Mouse (Mus musculus): ENCODE measurements around the gene Tnrc6b. TPM values are rescaled to one million over a fixed set of nuclear protein-coding genes. Genes with fewer than 3 reads are reported as not detected.

The Tnrc6b gene
- polyA plus RNA-seq, 1 experiment from 2014 or later: 26.8 TPM

DNA sequence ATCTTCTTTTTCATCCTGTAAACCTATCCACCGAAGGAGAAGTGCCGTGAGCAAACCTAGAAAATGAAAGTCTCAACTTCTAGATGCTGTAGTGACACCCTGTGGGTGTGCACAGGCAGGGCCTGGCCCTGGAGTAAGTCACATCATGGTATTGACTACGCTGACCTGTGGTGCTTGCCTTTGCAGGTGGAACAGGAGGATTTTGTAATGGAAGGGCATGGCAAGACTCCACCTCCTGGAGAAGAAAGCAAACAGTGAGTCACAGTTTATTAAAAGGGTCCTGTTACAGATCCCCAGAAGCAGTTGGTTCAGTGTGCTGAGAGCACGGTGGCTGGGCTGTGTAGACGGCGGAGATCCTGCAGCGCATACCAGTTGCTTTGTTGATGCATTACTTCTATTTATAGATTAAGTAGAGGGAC is 73.4 kb downstream of the Tnrc6b start:
- H3K4me3 ChIP-seq (ENCODE audit: low read length): no peak overlapping the region
- H3K4me2 ChIP-seq (ENCODE audit: low read length): no peak overlapping the region
- H3K4me1 ChIP-seq (ENCODE audit: control insufficient read depth, insufficient read depth, low read depth, low read length): no peaks in the 10 kb centered on the region
- ATAC-seq: no peak
- no peaks in the 10 kb centered on the region for H3K9me3 ChIP-seq (ENCODE audit: control insufficient read depth, low read length)
- 54% methylated on average over 7 of the region's 7 CpGs for WGBS
- H3K27me3 ChIP-seq (replicated peaks; ENCODE audit: control insufficient read depth, insufficient read depth, low read length): no peaks in the 10 kb centered on the region
- H3K36me3 ChIP-seq (ENCODE audit: control insufficient read depth, insufficient read depth, low read length): no peaks in the 10 kb centered on the region
- H3K9ac ChIP-seq (ENCODE audit: low read depth, low read length): no peak overlapping the region
- H3K27ac ChIP-seq (ENCODE audit: low read depth, low read length): no peak overlapping the region

DNA sequence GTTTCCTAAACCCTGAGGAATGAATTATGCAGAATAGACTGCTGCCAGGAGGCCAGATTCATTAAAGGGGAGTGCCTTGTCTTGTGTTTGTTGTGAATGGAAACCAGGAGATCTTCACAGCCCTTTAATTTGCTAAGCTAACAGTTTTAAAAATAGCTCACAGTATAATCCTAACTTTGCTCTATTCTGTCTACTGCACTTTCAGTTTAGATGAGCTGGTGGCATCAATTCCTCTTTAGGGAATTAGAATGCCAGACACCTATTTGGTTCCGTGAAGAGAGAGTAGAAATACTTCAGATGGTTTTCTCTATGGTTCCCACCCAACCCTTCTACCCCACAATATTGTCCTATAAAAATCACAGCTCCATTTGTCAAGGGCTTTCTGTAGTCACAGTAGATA is 74.6 kb downstream of the Tnrc6b start:
- H3K4me2 ChIP-seq (ENCODE audit: low read length): no peak overlapping the region
- no peaks in the 10 kb centered on the region for H3K36me3 ChIP-seq (ENCODE audit: control insufficient read depth, insufficient read depth, low read length)
- 81% methylated on average over 1 of the region's 1 CpGs for WGBS
- no peak overlapping the region for H3K4me3 ChIP-seq (ENCODE audit: low read length)
- no peak overlapping the region for H3K9ac ChIP-seq (ENCODE audit: low read depth, low read length)
- no peaks in the 10 kb centered on the region for H3K4me1 ChIP-seq (ENCODE audit: control insufficient read depth, insufficient read depth, low read depth, low read length)
- no peak for ATAC-seq
- no peaks in the 10 kb centered on the region for H3K27me3 ChIP-seq (replicated peaks; ENCODE audit: control insufficient read depth, insufficient read depth, low read length)
- no peak overlapping the region for H3K27ac ChIP-seq (ENCODE audit: low read depth, low read length)
- no peaks in the 10 kb centered on the region for H3K9me3 ChIP-seq (ENCODE audit: control insufficient read depth, low read length)

DNA sequence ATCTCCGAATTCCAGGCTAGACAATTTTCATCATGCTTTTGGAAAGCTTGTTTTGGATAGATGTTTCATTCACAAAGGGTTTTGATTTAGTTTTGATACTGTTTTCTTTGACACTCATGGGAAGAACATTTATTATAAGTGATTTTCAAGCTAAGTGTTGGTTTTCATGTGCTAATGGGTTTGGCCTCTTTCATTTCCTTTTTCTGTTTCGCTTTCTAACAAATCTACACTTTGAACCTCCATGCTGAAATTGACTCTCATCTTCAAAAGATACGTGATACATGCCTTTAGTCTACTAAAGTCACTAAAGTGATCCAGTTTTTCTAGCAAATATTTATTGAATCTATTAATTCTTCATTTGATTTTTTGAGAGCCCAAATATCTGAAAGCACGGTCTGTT is 76.6 kb downstream of the Tnrc6b start:
- WGBS: 95% methylated on average over 4 of the region's 4 CpGs
- no peaks in the 10 kb centered on the region for H3K9me3 ChIP-seq (ENCODE audit: control insufficient read depth, low read length)
- H3K27me3 ChIP-seq (replicated peaks; ENCODE audit: control insufficient read depth, insufficient read depth, low read length): no peaks in the 10 kb centered on the region
- H3K9ac ChIP-seq (ENCODE audit: low read depth, low read length): no peak overlapping the region
- ATAC-seq: no peak
- H3K27ac ChIP-seq (ENCODE audit: low read depth, low read length): no peak overlapping the region
- H3K4me2 ChIP-seq (ENCODE audit: low read length): no peak overlapping the region
- H3K36me3 ChIP-seq (ENCODE audit: control insufficient read depth, insufficient read depth, low read length): no peaks in the 10 kb centered on the region
- no peaks in the 10 kb centered on the region for H3K4me1 ChIP-seq (ENCODE audit: control insufficient read depth, insufficient read depth, low read depth, low read length)
- H3K4me3 ChIP-seq (ENCODE audit: low read length): no peak overlapping the region

GRCm38 (mm10) chr15:80792556-80792955 is 81.4 kb downstream of the Tnrc6b start:
- no peak overlapping the region for H3K9ac ChIP-seq (ENCODE audit: low read depth, low read length)

DNA sequence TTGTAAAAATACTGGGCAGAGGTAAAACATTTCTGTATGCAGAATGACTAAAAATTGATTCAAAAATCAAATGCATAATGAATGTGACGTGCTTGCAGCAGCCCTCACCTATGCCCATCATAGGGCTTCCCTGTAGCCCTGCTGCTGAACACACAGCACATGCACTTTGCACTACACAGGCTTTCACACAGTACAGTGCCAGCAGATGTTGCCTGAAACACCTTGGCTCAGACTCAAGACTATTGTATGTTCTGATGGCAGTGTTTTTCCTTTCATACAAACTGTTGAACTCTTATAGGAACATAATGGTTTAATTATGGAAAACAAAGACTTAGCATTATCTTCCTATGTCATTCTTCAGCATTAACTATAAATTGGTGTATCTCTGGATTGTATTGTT is 84.0 kb downstream of the Tnrc6b start:
- Histone ChIP-seq H3K4me2 (ENCODE audit: low read length) (no peak overlapping the region), H3K27ac (ENCODE audit: low read depth, low read length) (no peak overlapping the region), H3K27me3 (replicated peaks; ENCODE audit: control insufficient read depth, insufficient read depth, low read length) (no peaks in the 10 kb centered on the region), H3K9ac (ENCODE audit: low read depth, low read length) (no peak overlapping the region), H3K9me3 (ENCODE audit: control insufficient read depth, low read length) (no peaks in the 10 kb centered on the region), H3K4me3 (ENCODE audit: low read length) (no peak overlapping the region), H3K4me1 (ENCODE audit: control insufficient read depth, insufficient read depth, low read depth, low read length) (peaks cover 6% of the 10 kb centered on the region), H3K36me3 (ENCODE audit: control insufficient read depth, insufficient read depth, low read length) (no peaks in the 10 kb centered on the region)
- no peak for ATAC-seq
- WGBS: 80% methylated on average over 1 of the region's 1 CpGs

More at GRCm38 (mm10) chr15:80792556-80792955, 81.4 kb downstream of the Tnrc6b start:
- Histone ChIP-seq H3K27me3 (replicated peaks; ENCODE audit: control insufficient read depth, insufficient read depth, low read length) (no peaks in the 10 kb centered on the region), H3K4me3 (ENCODE audit: low read length) (no peak overlapping the region), H3K27ac (ENCODE audit: low read depth, low read length) (no peak overlapping the region), H3K4me2 (ENCODE audit: low read length) (no peak overlapping the region), H3K4me1 (ENCODE audit: control insufficient read depth, insufficient read depth, low read depth, low read length) (peaks cover 4% of the 10 kb centered on the region), H3K36me3 (ENCODE audit: control insufficient read depth, insufficient read depth, low read length) (no peaks in the 10 kb centered on the region), H3K9me3 (ENCODE audit: control insufficient read depth, low read length) (no peaks in the 10 kb centered on the region)
- WGBS: 77% methylated on average over 3 of the region's 3 CpGs
- no peak for ATAC-seq

DNA sequence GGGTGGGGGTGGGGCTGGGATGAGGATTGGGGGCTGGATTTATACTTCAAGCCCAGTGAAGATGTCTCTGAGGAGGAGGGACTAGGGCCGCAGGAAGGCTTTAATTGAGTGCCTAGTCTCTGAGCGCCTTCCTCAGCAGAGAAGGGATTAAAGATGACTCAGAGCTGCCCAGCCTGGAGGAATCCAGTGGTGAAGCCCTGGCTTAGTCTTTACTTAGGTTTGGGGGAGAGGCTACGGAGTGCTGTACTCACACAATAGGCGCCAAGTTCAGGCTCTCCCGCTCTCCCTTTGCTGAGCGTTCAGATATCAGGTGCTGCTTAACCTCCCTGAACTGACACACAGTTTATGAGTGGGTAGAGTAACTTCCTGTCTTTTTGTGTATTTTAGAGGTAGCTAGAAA is 86.6 kb downstream of the Tnrc6b start:
- peak; percentile 71 for ATAC-seq
- Histone ChIP-seq H3K36me3 (ENCODE audit: control insufficient read depth, insufficient read depth, low read length) (no peaks in the 10 kb centered on the region), H3K27me3 (replicated peaks; ENCODE audit: control insufficient read depth, insufficient read depth, low read length) (no peaks in the 10 kb centered on the region), H3K4me3 (ENCODE audit: low read length) (peak overlapping the region; percentile 58), H3K27ac (ENCODE audit: low read depth, low read length) (peak overlapping the region; percentile 75), H3K9ac (ENCODE audit: low read depth, low read length) (peak overlapping the region; percentile 63), H3K4me1 (ENCODE audit: control insufficient read depth, insufficient read depth, low read depth, low read length) (peaks cover 25% of the 10 kb centered on the region), H3K4me2 (ENCODE audit: low read length) (peak overlapping the region; percentile 75), H3K9me3 (ENCODE audit: control insufficient read depth, low read length) (no peaks in the 10 kb centered on the region)
- 0% methylated on average over 6 of the region's 6 CpGs for WGBS

- H3K9ac ChIP-seq (ENCODE audit: low read depth, low read length): peak overlapping the region; percentile 72
- H3K4me2 ChIP-seq (ENCODE audit: low read length): peak overlapping the region; percentile 75
- ATAC-seq: peak; percentile 92
- no peaks in the 10 kb centered on the region for H3K27me3 ChIP-seq (replicated peaks; ENCODE audit: control insufficient read depth, insufficient read depth, low read length)
- WGBS: under 1% methylated on average over 17 of the region's 17 CpGs
- H3K4me3 ChIP-seq (ENCODE audit: low read length): peak overlapping the region; percentile 58
- H3K27ac ChIP-seq (ENCODE audit: low read depth, low read length): peak overlapping the region; percentile 87
- no peaks in the 10 kb centered on the region for H3K36me3 ChIP-seq (ENCODE audit: control insufficient read depth, insufficient read depth, low read length)
- peaks cover 32% of the 10 kb centered on the region for H3K4me1 ChIP-seq (ENCODE audit: control insufficient read depth, insufficient read depth, low read depth, low read length)
- H3K9me3 ChIP-seq (ENCODE audit: control insufficient read depth, low read length): no peaks in the 10 kb centered on the region
Measured at GRCm38 (mm10) chr15:80798367-80799073, 87.4 kb downstream of the Tnrc6b start.

GRCm38 (mm10) chr15:80799074-80799633 is 88.0 kb downstream of the Tnrc6b start:
- Histone ChIP-seq H3K4me1 (ENCODE audit: control insufficient read depth, insufficient read depth, low read depth, low read length) (peaks cover 36% of the 10 kb centered on the region), H3K36me3 (ENCODE audit: control insufficient read depth, insufficient read depth, low read length) (no peaks in the 10 kb centered on the region), H3K4me3 (ENCODE audit: low read length) (peak overlapping the region; percentile 58), H3K27ac (ENCODE audit: low read depth, low read length) (peak overlapping the region; percentile 87), H3K9ac (ENCODE audit: low read depth, low read length) (peak overlapping the region; percentile 72), H3K4me2 (ENCODE audit: low read length) (peak overlapping the region; percentile 76), H3K9me3 (ENCODE audit: control insufficient read depth, low read length) (no peaks in the 10 kb centered on the region), H3K27me3 (replicated peaks; ENCODE audit: control insufficient read depth, insufficient read depth, low read length) (no peaks in the 10 kb centered on the region)
- WGBS: 0% methylated on average over 10 of the region's 10 CpGs
- peak; percentile 66 for ATAC-seq

- ATAC-seq: peak; percentile 63
- WGBS: under 1% methylated on average over 10 of the region's 10 CpGs
- Histone ChIP-seq H3K4me2 (ENCODE audit: low read length) (peak overlapping the region; percentile 76), H3K9ac (ENCODE audit: low read depth, low read length) (peak overlapping the region; percentile 72), H3K27ac (ENCODE audit: low read depth, low read length) (peak overlapping the region; percentile 87), H3K9me3 (ENCODE audit: control insufficient read depth, low read length) (no peaks in the 10 kb centered on the region), H3K27me3 (replicated peaks; ENCODE audit: control insufficient read depth, insufficient read depth, low read length) (no peaks in the 10 kb centered on the region), H3K4me1 (ENCODE audit: control insufficient read depth, insufficient read depth, low read depth, low read length) (peaks cover 40% of the 10 kb centered on the region), H3K36me3 (ENCODE audit: control insufficient read depth, insufficient read depth, low read length) (no peaks in the 10 kb centered on the region), H3K4me3 (ENCODE audit: low read length) (peak overlapping the region; percentile 58)
Measured at GRCm38 (mm10) chr15:80799634-80800137, 88.6 kb downstream of the Tnrc6b start.
